Mouse (Mus musculus) cortical plate, adult 2 months (tissue): Measurements from ENCODE around the gene Mrgprg.

Source experiments
- CTCF ChIP-seq: fragments of 200-500 bp; IDR thresholded peaks from 2 replicates; pipeline ENCODE4 v1.5.1; 2011; ENCODE audit warnings: mild to moderate bottlenecking, control low read depth, low read length; ENCODE audit not compliant: insufficient read depth; ENCODE audit errors: extremely low read depth
- POLR2A ChIP-seq: fragments of 200-500 bp; IDR thresholded peaks from 2 replicates; pipeline ENCODE4 v1.6.1; 2011; ENCODE audit warnings: mild to moderate bottlenecking, low read length, control low read depth; ENCODE audit not compliant: insufficient read depth; ENCODE audit errors: extremely low read depth

- no peak for TF ChIP-seq CTCF
- TF ChIP-seq POLR2A, result no peak
These were observed 38.4 kb upstream of the Mrgprg start for GRCm38 (mm10) chr7:143805199-143805624.
